Mouse (Mus musculus) monocyte, adult 5-6 weeks (primary cell): ENCODE data around the gene Cog6. TPM values are rescaled to one million over a fixed set of nuclear protein-coding genes. Genes with fewer than 3 reads are reported as not detected.
"Not testable (repeated sequence)": the region's sequence is repeated elsewhere in the genome, so short reads cannot be mapped to it uniquely, and the experiment has no call there.

Experiments
- ATAC-seq: fragments of 153-309, 156-312 bp; replicated peaks from 2 replicates; pipeline ENCODE4 v1.8.0; 2017; ENCODE audit warnings: mild to moderate bottlenecking; ENCODE audit not compliant: low TSS enrichment, insufficient number of reproducible peaks, severe bottlenecking, poor library complexity, low FRiP score
- total RNA-seq: library from RNA; stranded (forward); fragments of 200-1000, 200-491, 200-594 nt; gene quantifications from 3 replicates; pipeline ENCODE4 v1.2.3, GENCODE M21; 2017

Cog6 gene
- total RNA-seq, 1 experiment from 2014 or later = 34.8 TPM

DNA sequence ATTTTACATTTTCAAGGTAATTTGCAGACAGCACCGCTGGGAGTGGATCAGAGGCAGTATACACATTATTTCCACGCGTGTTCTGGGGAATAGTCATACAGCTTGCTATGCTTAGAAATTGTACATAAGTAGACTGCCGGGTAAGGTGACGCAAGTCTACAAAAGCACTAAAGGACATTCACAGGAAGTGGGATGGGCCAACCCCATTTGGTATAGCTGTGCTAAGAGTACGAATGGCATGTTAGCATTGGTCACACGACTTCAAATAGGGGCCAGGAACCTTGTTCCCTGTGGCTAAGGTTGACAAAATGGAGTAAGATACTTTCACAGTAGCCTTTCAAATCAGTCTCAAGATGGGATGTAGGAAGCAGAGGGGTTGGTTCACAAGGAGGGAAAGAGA lies 19.9 kb upstream of the Cog6 start:
- no peak for ATAC-seq

DNA sequence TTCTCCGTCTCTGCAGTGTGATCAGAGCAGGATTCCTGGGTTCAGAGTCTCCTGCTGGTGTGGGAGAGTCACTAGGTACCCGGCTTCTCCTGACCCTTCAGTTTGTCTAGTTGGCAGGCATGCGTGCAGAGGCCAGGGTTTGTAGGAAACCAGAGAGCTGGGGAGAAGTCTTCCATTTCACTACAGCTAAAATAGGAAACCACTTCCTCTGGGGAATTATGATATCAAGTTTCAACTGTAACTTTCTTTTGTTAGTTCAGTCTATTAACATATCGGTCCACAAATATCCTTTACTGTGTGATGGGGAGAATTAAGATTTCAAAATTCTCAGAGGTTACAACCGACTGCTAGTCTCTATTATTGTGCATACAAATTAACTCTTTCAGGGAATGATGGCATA lies 19.0 kb upstream of the Cog6 start:
- no peak for ATAC-seq

DNA sequence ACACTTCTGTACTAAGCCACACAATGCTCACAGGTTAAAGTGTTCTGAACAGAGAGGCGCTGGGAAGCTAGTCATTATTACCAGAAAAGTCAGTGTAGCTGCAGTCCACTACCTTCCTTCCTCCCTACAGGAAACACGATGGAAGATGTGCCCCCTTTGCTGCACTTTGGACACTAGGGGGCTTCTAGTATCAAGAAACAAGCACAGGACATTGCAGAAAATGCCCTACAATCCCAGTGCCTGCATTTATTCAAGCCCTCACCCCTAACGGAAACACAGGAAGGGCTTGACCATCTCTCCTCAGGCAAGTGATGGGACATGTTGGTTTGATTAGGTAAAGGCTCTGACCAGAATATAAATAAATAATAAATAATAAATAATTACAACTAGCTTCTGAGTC lies 16.4 kb upstream of the Cog6 start:
- no peak for ATAC-seq

DNA sequence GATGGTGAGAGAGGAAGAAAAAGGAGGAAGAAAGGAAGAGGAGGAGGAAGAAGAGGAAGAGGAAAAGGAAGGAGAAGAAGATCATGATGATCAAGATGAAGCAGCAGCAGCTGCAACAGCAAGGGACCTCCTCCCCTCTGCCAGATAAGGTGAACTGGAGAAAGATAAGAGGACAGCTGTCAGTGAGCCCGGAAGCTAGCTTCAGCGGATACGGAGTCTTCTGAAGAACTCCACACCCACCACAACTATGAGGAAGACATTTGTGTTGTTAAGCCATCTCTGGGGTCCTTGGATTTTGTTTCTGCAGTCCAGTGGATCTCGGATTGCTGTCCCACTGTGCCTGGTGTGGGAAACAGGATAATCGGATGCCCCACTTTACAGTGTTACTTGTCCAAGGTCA lies 15.4 kb upstream of the Cog6 start:
- ATAC-seq = no peak

DNA sequence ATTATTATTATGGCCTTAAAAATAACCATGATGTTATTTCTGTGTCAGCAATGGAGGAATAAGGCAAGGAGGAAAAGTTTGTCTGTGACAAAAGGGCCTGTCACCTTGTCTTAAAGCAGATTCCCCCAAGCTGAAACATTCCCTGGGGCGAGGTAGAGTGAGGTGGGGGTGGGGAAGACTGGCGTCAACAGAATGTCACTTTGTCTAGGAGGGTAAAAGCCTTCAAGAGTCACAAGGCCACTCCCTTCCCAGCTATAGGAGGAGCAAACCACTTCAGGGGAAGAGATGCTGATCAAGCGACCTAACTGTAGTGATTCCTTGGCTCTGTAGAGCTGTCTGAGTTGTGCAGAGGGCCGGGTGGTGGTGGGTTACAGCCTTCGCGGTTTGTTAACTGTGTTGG lies 14.5 kb upstream of the Cog6 start:
- no peak for ATAC-seq

DNA sequence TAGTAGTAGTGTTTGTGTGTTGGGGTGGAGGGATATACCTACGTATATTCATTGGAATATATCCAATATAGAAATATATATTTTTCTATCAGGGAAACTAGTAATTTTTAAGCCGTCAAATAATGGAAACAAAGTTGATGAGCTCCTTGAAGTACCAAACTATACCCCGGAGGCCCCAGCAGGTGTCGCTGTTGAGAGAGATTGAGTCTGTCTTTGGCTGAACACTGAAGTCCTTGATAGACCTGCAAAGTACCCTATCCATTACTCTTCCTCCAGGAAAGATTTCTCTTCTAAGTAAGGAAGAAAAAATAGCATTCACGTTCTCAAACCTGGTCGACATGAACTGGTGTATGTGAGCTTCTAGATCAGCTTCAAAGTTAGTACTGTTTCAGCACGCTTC lies 12.0 kb upstream of the Cog6 start:
- ATAC-seq = peak; percentile 61; the same call in 1 of the 2 replicates

DNA sequence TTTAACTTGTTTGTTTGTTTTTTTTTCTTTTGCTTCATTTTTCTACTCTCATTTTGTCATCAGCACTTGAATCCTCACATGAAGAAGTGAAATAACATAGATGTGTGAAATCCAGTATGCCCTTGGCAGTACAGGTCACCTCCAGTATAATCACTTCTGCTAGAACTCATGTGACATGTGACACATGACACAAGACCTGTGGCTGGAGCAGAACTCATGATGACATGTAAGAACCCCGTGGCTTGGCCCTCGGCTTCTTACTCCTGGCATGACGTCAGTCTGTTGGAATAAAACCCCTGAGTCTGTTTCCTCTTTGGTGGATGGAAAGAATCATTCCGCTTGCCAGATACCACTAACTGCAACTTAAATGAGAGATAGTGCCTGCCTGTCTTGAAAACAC lies 10.3 kb upstream of the Cog6 start:
- ATAC-seq = no peak

DNA sequence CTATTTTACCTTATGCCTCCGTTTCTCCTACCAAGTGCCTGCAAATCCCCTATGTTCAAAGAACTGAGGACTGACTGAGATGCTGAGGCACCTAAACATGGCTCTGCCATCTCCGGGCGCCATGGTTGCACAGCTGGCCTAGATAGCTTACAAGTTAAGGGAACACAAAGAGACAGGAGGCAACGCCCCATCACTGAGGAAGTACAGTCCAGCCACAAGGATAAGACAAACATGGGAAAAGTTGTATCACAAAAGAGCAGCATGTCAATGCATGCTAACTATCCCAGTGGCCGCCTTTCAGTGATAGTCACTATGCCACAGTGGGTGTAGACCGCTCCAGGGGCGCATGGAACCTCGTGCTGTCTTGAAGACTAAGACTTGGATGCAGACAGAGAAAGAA lies 9.6 kb downstream of the Cog6 start:
- no peak for ATAC-seq

DNA sequence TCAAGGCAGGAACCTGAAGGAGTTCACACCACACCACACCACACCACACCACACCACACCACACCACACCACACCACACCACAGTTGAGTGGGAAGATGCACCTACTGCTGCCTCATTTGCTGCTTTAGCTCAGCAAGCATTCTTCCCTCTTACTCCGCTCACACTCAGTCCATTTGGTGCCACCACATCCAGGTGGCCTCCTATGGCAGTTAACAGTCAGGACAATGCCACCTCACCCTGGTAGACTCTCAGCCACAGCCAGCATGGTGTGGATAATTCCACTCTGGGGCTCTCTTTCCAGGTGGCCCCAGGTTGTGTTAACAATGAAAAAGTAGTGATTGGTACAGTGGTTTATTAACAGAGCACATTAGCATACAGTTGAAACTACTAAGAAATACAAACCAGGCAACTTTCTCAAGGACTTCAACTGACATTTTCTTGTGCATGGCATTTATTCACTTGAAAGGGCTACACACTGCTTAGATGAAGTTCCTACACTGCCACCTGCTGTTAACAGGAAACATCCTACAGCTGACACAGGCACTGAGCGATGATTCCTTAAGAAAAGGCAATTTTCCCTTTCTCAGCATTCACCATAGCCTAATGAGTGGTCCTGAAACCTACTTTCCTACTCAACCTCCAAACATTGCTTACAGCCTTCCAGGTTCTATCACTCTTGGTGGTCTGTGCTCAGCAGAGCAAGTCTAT lies 12.5 kb downstream of the Cog6 start:
- ATAC-seq = no peak

DNA sequence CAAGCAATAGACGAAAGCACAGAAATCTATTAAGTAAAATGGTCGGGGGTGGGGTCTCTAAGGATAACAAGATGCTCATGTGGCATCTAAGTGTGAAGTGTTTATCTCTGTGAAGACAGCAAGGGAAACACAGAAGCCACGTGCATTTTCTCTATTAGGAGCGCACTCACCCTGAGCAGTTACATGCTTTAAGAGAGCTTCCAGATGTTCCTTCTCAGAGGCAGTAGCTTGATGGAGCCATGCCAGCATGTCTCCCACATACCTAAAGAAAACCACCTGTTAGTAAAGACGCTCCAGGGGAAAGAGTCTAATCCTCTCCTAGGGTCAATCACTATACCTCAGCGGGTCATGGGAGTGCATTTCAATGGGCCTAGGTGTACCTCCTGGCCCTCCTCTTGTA lies 15.0 kb downstream of the Cog6 start:
- ATAC-seq = no peak

DNA sequence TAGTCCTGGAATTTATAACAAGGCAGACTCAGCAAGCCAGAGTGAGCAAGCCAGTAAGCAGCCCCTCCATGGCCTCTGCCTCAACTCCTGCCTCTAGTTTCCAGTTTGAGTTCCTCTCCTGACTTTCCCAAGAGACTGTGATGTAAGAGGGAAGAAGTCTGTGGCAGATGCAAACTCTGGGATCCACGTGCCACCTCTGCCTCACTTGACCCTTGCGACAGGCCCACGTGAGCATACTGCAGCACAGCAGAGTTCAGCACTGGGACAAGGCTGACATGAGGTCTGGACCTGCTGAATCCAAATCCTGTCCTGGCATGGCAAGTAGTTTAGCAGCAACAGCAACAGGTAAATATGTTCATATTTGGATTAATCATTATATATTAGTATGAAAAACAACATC lies 17.0 kb downstream of the Cog6 start:
- no peak for ATAC-seq

DNA sequence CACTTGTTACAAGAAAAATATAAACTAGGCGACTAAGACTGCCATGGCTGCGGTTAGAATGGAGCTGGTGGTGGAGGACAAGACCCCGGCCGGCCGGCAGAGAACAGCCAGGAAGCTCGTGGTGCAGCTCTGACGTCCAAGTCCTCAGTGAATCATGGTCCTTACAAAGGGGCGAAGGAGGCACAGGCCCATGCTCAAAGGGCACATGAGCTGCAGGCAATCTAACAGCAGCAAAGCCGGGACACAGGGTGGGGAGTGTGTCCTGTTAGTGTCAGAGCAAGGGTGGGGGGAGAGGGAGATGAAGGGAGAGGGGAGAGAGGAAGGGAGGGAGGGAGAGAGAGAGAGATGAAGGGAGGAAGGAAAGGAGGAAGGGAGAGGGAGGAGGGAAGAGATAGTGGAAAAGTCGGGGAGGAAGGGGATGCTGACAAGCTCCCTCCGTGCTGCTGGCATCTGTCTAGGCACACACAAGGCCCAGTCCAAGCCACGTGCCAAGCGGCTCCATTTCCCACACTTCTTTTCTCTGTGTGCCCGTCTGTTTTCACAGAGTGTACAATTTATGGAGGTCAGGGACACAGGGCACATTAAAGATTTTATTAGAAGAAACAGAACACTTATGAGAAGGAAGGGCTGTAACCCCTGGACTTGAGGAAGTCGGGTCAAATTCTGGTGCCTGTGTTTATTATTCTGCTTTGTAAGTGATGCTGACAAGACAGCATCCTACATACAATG lies 17.9 kb downstream of the Cog6 start:
- no peak for ATAC-seq

DNA sequence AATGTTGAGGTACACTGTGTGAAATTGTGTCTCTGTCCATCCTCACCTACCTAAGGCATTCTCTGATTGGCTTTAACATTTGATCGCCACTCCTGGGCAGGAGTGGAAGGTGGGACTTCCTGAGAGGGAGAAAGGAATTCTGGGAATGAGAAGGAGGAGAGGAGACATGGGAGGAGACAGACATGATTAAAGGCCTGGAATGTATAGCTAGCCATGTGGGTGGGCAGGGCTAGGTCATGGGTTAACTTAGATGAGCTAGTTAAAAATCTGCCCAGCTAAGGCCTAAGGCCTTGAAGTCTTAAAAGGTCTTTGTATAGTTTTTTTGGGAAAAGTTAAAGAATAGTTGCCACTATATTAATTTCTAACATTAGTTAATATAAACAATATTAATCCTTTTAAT lies 19.7 kb downstream of the Cog6 start:
- ATAC-seq = no peak

DNA sequence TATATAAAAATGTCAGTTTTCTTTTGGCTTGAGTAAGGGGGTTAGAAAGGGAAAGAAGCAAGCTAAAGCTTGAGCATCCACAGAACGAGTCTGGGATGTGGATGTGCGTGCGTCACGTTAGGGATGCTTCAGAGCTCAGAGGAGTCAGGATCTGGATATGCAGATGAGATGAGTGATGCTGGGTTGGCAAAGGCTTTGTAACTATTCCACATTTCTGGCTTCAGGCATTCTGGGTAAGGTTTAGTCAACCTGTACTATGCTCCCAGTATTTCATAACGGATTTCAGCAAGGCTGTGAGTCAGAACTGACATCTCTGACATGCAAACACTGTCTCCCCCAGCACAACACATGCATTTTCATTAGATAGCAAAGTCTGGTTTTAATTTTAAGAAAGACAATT lies 20.4 kb downstream of the Cog6 start:
- no peak for ATAC-seq

DNA sequence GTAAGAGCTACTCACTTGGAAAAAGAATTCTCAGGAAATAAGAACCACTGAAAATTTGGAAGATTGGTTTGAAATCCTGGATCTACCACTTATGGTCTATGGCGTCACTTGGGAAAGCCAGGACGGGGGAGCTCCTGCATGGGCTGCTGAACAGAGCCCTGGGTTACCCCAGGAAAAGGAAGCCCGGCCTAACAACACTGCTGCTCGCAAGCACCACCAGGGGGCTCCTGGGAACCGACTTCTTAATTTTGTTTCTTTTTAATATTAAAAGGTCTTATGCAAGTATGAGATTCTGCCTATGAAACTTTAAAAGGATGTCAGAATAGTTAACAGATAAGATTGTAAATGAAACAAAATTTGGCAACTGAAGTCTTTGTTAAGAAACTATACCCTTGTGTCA lies 22.4 kb downstream of the Cog6 start:
- no peak for ATAC-seq

DNA sequence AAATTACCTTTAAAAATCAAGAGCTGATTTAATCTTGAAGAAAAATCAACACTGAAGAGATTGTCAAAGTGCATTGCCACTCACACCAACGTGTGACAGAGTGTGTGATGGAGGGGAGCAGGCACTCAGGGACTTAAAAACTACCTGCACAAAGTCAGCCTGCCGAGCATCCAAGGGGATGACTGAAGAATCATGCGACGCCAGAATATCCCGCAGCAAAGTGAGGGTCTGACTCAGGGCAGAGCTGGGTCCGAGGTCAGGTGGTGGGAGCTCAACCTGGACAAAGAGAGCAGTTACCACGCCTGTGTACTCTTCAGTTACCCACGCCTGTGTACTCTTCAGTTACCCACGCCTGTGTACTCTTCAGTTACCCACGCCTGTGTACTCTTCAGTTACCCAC lies 23.7 kb downstream of the Cog6 start:
- ATAC-seq = no peak

DNA sequence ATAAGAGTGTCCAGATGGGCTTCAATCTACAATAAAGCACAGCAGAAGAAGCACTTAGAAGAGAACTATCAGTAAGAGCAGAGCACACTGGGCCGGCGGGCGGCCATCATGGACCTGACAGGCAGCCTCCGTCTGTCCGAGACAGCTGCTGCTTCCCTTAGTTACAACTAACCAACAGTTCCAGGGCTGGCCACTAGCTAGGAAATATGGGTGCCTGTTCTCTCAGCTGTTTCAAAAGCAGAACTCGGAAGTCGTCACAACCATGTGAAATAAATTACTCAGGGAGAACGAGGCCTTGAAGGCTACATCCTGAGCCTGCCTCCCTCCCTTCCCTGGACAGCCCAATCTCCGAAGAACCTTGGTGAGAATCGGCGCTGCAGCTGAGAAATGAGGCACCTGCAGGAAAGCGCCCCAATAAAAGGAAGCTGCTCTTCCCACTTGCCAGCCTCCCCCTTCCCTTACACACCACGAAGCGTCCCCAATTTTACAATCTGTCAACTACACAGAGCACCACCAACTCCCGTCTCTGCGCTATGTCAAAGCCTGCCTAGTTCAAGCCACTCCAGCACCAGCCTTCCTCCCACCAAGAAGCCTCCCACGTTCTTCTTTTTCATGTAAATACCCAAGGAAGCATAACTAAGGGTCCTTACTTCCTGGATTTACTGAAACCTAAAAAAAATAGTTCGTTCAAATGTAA lies 26.8 kb downstream of the Cog6 start:
- ATAC-seq = peak; percentile 69

DNA sequence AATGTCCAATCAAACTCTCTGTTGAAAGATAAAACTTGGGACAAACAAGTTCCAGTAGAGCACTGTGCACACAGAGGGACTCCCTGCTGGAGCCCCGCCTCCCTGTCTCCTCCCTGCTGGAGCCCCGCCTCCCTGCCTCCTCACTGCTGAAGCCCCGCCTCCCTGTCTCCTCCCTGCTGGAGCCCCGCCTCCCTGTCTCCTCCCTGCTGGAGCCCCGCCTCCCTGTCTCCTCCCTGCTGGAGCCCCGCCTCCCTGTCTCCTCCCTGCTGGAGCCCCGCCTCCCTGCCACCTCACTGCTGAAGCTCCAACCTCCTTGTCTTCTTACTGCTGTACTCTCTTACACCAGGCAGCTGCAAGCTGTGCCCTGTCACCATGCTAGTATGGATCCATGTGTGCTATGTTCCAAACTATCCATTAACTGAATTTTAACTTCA lies 31.5 kb downstream of the Cog6 start:
- not testable (repeated sequence) for ATAC-seq

DNA sequence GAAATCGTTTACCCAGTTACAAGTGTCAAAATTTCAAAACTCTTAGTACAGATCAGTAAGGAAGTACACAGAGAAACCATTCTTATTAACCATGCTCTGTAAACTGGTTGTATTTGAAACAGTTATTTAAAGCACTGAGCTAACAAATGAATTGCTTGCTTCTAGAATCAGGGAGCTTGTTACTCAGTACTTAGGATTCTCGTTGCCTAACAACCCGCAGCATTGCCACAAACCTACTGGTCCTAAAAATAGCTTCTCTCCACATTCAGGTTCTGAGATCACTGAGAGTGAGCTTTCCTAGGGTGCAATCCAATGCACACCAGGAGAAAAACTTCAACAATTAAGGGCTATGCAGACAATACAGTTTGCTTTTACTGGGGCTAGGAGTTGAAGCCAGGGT lies 33.3 kb downstream of the Cog6 start:
- ATAC-seq = no peak

DNA sequence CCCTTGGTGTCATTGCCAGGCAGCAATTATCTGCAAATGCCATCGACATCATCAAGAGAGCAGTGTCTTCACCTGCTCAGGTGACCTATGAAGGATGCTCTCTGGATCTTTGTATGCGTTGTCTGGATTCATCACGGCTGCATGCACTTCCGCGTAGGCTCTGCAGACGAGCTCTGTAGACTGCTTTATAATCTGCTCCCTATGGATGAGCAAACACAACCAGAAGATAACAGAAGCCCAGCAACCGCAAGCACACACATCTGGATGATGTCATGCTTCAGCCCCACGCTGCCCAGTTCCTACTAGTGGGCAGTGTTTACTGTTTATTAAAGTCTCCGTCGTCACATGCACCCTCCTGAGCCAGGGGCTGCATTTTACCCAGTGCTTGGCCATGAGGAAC lies 34.0 kb downstream of the Cog6 start:
- no peak for ATAC-seq
